Comparison of ENCODE assay signal across 8 mouse cellular contexts in the genomic region with DNA sequence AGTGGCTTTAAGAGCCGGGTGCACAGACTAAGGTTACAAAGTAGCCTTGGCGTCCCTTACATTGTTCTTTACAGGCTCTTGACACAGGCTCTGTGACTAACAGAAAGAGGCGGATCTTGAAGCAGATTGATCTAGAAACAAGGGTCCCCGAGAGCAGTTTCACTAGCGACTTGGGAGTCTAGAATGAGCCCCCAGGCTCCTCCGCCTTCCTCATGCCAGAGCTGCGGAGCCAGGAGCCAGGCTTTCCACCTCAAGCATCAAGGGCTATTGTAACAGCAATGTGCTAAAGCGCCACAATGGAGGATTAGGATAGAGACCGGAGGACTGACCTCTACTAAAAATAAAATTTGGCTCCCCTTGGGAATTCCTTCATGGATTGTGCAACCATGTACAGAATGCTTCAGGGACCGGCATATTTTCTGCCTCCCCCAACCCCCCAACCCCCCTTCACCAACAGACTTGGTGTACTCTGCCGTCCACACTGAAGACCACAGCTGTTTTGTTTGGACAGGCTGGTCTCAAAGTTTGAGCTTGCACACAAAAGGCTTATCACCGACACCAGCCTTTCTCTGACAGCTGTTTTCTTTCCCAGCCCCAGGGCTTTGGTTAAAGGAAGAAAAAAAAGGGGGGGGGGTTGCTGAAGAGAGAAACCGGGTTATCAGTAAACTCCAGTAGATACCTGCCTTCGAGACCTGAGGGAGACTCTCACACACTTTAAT.
DNase-seq lines count a peak whose midpoint lies in the region; ATAC-seq and TF ChIP-seq lines count a peak whose summit lies in the region.

No protein-coding gene starts in this region.

- H3K9ac ChIP-seq in embryonic facial prominence, embryonic 12.5 days = no peak overlapping the region

- no peak for TF ChIP-seq POLR2A in thymus, adult 2 months (IDR thresholded peaks at IDR 0.05; ENCODE audit: control insufficient read depth, extremely low read depth, insufficient read depth, low read length, poor library complexity)

- peak overlapping the region; percentile 33; the same call in 1 of the 2 replicates for H3K27ac ChIP-seq in embryonic facial prominence, embryonic 12.5 days
- no peak overlapping the region for H3K27ac ChIP-seq in thymus, adult 2 months (ENCODE audit: control insufficient read depth, insufficient read depth, low read length)

- H3K4me3 ChIP-seq in embryonic facial prominence, embryonic 12.5 days = peak overlapping the region; percentile 26
- no peak overlapping the region for H3K4me3 ChIP-seq in thymus, adult 2 months (ENCODE audit: control insufficient read depth, insufficient read depth, low read length)

- no peaks in the 10 kb centered on the region for H3K36me3 ChIP-seq in embryonic facial prominence, embryonic 12.5 days
- H3K36me3 ChIP-seq in thymus, adult 2 months (ENCODE audit: control insufficient read depth, insufficient read depth, low read length) = no peaks in the 10 kb centered on the region

- 0 out of 2 replicates have a peak, but pooled peaks cover 5% of the 10 kb centered on the region for H3K4me1 ChIP-seq in embryonic facial prominence, embryonic 12.5 days
- H3K4me1 ChIP-seq in thymus, adult 2 months (replicated peaks; ENCODE audit: control insufficient read depth, insufficient read depth, low read length) = no peaks in the 10 kb centered on the region

- WGBS in embryonic facial prominence, embryonic 12.5 days = 6% methylated on average over 14 of the region's 14 CpGs
- 8% methylated on average over 14 of the region's 14 CpGs for WGBS in thymus, adult 2 months

- no peak for TF ChIP-seq CTCF in thymus, adult 2 months (IDR thresholded peaks at IDR 0.05; ENCODE audit: borderline replicate concordance, control insufficient read depth, extremely low read depth, insufficient read depth, low read length, poor library complexity)

- peak overlapping the region; percentile 54 for H3K4me2 ChIP-seq in embryonic facial prominence, embryonic 12.5 days (replicated peaks)

- DNase-seq in adrenal gland, postnatal 14 days = peak; percentile 25
- peak; percentile 62 to 67 for DNase-seq in heart, postnatal 10 days
- DNase-seq in kidney, postnatal 25 days = peak; percentile 36 to 68
- peak; percentile 24 for DNase-seq in testis, postnatal 14 days (ENCODE audit: low spot score)
- DNase-seq in thymus, adult 2 months = no peak
- DNase-seq in urinary bladder, adult 2 months (ENCODE audit: low spot score) = no peak

- intact Hi-C loops in heart, postnatal 10 days (cut with DNase I) = loop anchor here (2.0 to 10.0 kb wide), 7 partner anchors 41 to 1921 kb away; partner anchors contain the start of gene Nr2f2

- no peaks in the 10 kb centered on the region for H3K9me3 ChIP-seq in embryonic facial prominence, embryonic 12.5 days

- ATAC-seq in embryonic facial prominence, embryonic 12.5 days (ENCODE audit: insufficient number of reproducible peaks, insufficient read depth, low FRiP score, low TSS enrichment) = peak; percentile 47; the same call in 1 of the 2 replicates
- peak; percentile 56 for ATAC-seq in megakaryocyte progenitor cell, adult 5-6 weeks (replicated peaks; ENCODE audit: poor library complexity)

- peaks cover 6% of the 10 kb centered on the region; the same call in 1 of the 2 replicates for H3K27me3 ChIP-seq in embryonic facial prominence, embryonic 12.5 days
- no peaks in the 10 kb centered on the region for H3K27me3 ChIP-seq in thymus, adult 2 months (ENCODE audit: control insufficient read depth, insufficient read depth, low read length)

Comparison
In these comparisons a context has a peak if more than half of its experiments do, and no peak if none do; other contexts are left out.
1. DNase-seq: peak in adrenal gland, postnatal 14 days (single experiment), heart, postnatal 10 days (2 of 2), kidney, postnatal 25 days (2 of 2) and testis, postnatal 14 days (single experiment); none in thymus, adult 2 months (single experiment) and urinary bladder, adult 2 months (single experiment).